Mouse (Mus musculus) urinary bladder, postnatal 14 days (tissue): ENCODE results near the gene Magea2.
A peak's percentile ranks its signal among the peaks of the same experiment; 100 is the strongest.
"Not testable (repeated sequence)": the region's sequence is repeated elsewhere in the genome, so short reads cannot be mapped to it uniquely, and the experiment has no call there.

Experiments
- DNase-seq: peaks from one replicate; pipeline ENCODE4 v3.0.0; 2021; ENCODE audit warnings: low spot score

Gene Magea2

GRCm38 (mm10) chrX:155093566-155093965, at the start of gene Magea2:
Gene Magea2 (minus strand): TSS chrX:155093666.
- not testable (repeated sequence) for DNase-seq

- not testable (repeated sequence) for DNase-seq
Measured at GRCm38 (mm10) chrX:155128312-155128711, 34.8 kb upstream of the Magea2 start, which contains the start of gene Cldn34b2. Gene Cldn34b2 (minus strand): TSS chrX:155128412.

- peak; percentile 2 for DNase-seq
Measured at GRCm38 (mm10) chrX:155098024-155098423, 4.6 kb upstream of the Magea2 start.

DNA sequence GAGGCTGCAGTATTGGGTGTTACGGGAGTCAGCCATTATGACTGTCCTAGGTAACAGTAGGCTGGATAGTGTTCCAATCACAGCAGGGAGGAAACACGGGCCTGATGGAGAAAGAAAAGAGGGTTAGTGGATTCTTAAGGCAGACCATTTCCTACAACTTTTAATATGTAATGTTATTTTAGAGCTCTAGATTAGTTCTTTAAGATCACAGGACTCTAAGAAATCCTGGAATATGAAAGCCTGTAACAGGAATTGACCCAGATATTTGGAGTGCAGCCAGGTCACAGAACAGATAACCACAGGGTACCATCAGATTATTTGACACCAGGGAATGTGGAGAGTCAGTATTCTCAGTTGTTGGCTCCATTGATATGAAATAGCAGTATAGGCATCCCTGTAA, 3.8 kb downstream of the Magea2 start, which contains the start of gene Magea1:
TSS of gene Magea1 (minus strand) at position 101 of the 400 bp plus-strand sequence.
- DNase-seq, result not testable (repeated sequence)

DNA sequence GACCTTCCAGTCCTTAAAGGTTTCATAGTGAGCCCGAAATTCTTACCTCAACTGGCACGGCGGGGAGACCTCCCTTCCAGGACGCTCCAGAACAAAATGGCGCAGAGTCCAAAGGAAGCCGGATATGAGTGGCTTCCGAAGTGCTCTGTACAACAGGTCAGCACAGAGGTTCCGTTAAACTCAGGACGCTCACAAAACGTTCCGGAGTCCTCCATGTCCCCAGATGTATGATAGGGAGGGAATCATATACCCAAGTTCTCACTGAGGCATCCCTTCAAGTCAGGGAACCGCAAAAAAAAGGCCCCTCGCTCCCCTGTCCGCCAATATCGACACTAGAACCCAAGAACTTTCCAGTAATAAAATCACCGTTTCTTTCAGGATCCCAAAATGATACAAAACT, 30.4 kb downstream of the Magea2 start, which contains the start of gene Magea5:
TSS of gene Magea5 (minus strand) at position 101 of the 400 bp plus-strand sequence.
- not testable (repeated sequence) for DNase-seq

DNA sequence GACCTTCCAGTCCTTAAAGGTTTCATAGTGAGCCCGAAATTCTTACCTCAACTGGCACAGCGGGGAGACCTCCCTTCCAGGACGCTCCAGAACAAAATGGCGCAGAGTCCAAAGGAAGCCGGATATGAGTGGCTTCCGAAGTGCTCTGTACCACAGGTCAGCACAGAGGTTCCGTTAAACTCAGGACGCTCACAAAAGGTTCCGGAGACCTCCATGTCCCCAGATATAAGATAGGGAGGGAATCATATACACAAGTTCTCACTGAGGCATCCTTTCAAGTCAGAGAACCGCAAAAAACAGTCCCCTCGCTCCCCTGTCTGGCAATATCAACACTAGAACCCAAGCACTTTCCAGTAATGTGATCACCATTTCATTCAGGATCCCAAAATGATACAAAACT, 97.7 kb downstream of the Magea2 start, which contains the start of gene Magea8:
TSS of gene Magea8 (minus strand) at position 101 of the 400 bp plus-strand sequence.
- DNase-seq, result not testable (repeated sequence)
